Mouse (Mus musculus): ENCODE results near the gene Ttll6. TPM values are rescaled to one million over a fixed set of nuclear protein-coding genes. Genes with fewer than 3 reads are reported as not detected.

Ttll6 gene
- polyA plus RNA-seq, 1 experiment from 2014 or later: 0.12 TPM

DNA sequence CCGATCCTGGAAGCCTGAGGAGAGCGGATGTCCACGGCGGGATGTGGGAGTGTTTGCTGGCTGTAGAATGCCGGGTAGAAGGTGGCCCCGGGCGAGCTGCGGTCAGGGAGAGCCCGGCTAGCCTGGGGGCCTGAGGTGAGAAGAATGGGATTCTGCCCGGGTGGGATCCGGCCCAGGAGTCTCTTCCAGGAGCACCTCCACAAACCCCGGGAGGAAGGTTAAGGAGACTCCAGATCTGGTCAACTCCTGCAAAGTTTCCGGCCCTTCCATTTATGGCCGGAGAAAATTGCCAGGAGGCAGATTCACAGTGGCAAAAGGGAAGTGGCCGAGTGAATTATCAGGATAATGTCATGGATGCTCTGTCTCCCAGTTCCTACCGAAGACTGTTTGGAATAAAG, 70.2 kb downstream of the Ttll6 start:
- no peak overlapping the region for H3K27ac ChIP-seq (ENCODE audit: low read depth, low read length)
- no peak overlapping the region for H3K9ac ChIP-seq (ENCODE audit: low read depth, low read length)
- H3K27me3 ChIP-seq (ENCODE audit: control insufficient read depth, insufficient read depth, low read length): peaks cover 96% of the 10 kb centered on the region
- H3K4me3 ChIP-seq (ENCODE audit: low read depth, low read length): no peak overlapping the region
- no peak overlapping the region for H3K4me2 ChIP-seq (replicated peaks; ENCODE audit: low read depth, low read length)
- WGBS: 2% methylated on average over 16 of the region's 16 CpGs
- DNase-seq (ENCODE audit: low spot score) (peak; percentile 64), ATAC-seq (ENCODE audit: low FRiP score) (no peak)
- no peaks in the 10 kb centered on the region for H3K36me3 ChIP-seq (ENCODE audit: control insufficient read depth, insufficient read depth, low read length)
- no peaks in the 10 kb centered on the region for H3K9me3 ChIP-seq (ENCODE audit: control insufficient read depth, low read length)
- 0 out of 2 replicates have a peak, but pooled peaks cover 2% of the 10 kb centered on the region for H3K4me1 ChIP-seq (replicated peaks; ENCODE audit: control insufficient read depth, insufficient read depth, low read length)

DNA sequence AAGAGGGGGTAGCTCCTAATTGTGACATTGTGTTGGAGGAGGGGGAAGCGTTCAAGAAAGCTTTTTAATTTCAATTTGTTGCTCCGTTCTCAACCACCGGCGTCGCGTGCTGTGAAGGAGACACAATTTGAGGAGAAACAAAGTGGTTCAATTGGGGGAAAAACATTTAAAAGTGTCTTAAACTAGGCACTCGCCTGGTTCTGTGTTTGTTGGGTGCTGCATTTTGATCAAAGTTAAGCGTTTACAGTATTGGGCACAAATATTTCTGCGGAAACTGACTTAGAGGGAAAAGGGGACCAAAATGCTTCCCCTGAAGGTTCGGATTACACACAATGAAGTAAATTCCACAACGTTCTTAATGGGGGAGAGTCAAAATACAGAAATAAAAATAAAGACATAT, 70.8 kb downstream of the Ttll6 start:
- H3K9ac ChIP-seq (ENCODE audit: low read depth, low read length): no peak overlapping the region
- no peak for ATAC-seq (ENCODE audit: low FRiP score)
- DNase-seq (ENCODE audit: low spot score): peak; percentile 53
- no peaks in the 10 kb centered on the region for H3K36me3 ChIP-seq (ENCODE audit: control insufficient read depth, insufficient read depth, low read length)
- no peak overlapping the region for H3K4me2 ChIP-seq (replicated peaks; ENCODE audit: low read depth, low read length)
- no peak overlapping the region for H3K4me3 ChIP-seq (ENCODE audit: low read depth, low read length)
- H3K27me3 ChIP-seq (ENCODE audit: control insufficient read depth, insufficient read depth, low read length): peaks cover 93% of the 10 kb centered on the region
- no peaks in the 10 kb centered on the region for H3K9me3 ChIP-seq (ENCODE audit: control insufficient read depth, low read length)
- 0 out of 2 replicates have a peak, but pooled peaks cover 2% of the 10 kb centered on the region for H3K4me1 ChIP-seq (replicated peaks; ENCODE audit: control insufficient read depth, insufficient read depth, low read length)
- WGBS: under 1% methylated on average over 11 of the region's 11 CpGs
- no peak overlapping the region for H3K27ac ChIP-seq (ENCODE audit: low read depth, low read length)

DNA sequence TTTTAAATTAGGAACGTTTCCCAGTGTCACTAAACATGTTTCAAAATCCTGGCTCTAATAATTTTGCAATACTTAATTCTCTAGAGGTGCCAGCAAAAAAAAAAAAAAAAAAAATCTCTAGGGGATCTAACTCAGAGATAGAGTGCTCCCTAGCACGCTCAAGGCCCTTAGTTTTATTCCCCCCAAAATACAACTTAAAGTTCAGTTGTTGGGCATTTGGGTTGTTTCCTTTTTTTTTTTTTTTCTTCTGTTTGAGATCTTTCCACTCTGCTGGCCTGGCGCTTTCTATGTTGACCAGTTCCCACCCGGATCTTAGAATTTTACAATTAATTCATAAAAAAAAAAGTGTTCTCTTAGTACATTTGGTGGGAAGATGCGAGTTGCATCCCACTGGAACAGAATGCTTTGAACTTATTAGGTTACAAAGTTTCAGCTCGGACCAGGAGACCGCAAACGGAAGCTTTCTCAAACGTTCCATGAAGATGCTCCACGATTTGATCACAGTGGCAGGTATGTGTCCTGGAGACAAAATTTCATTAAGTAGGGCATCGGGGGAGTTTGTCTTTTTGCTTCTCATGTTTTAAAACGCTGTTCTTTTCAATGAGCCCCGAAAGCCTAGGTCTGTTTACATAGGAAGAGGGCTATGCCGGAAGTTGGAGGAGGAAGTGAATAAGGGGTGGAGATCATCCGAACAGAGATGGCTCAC, 72.0 kb downstream of the Ttll6 start:
- Histone ChIP-seq H3K27ac (ENCODE audit: low read depth, low read length) (no peak overlapping the region), H3K9ac (ENCODE audit: low read depth, low read length) (no peak overlapping the region), H3K36me3 (ENCODE audit: control insufficient read depth, insufficient read depth, low read length) (no peaks in the 10 kb centered on the region), H3K9me3 (ENCODE audit: control insufficient read depth, low read length) (no peaks in the 10 kb centered on the region), H3K27me3 (ENCODE audit: control insufficient read depth, insufficient read depth, low read length) (peaks cover 85% of the 10 kb centered on the region), H3K4me2 (replicated peaks; ENCODE audit: low read depth, low read length) (no peak overlapping the region), H3K4me1 (replicated peaks; ENCODE audit: control insufficient read depth, insufficient read depth, low read length) (no peaks in the 10 kb centered on the region), H3K4me3 (ENCODE audit: low read depth, low read length) (no peak overlapping the region)
- DNase-seq (ENCODE audit: low spot score): peak; percentile 35
- no peak for ATAC-seq (ENCODE audit: low FRiP score)
- 6% methylated on average over 15 of the region's 15 CpGs for WGBS

Other genes with a start within 250 kb of the Ttll6 start
- 0.11 TPM in 1 of 2 replicates, not detected in the other for gene B4galnt2, start 218.9 kb upstream of the Ttll6 start, polyA plus RNA-seq (2014; fragmentation: Nextera tagmentation; extraction: Ambion mirVana)
- gene Igf2bp1, start 127.8 kb upstream of the Ttll6 start, polyA plus RNA-seq (2014; fragmentation: Nextera tagmentation; extraction: Ambion mirVana): 80.6 and 83.9 TPM in 2 replicates
- gene Gip, start 109.2 kb upstream of the Ttll6 start, polyA plus RNA-seq (2014; fragmentation: Nextera tagmentation; extraction: Ambion mirVana): not detected in 2 replicates
- gene Snf8, start 98.9 kb upstream of the Ttll6 start, polyA plus RNA-seq (2014; fragmentation: Nextera tagmentation; extraction: Ambion mirVana): 47.3 and 48.8 TPM in 2 replicates
- 20.9 and 25.2 TPM in 2 replicates for gene Ube2z, start 68.4 kb upstream of the Ttll6 start, polyA plus RNA-seq (2014; fragmentation: Nextera tagmentation; extraction: Ambion mirVana)
- 474 and 485 TPM in 2 replicates for gene Atp5g1, start 58.1 kb upstream of the Ttll6 start, polyA plus RNA-seq (2014; fragmentation: Nextera tagmentation; extraction: Ambion mirVana)
- 0.17 TPM in 1 of 2 replicates, not detected in the other for gene Calcoco2, start 21.8 kb upstream of the Ttll6 start, polyA plus RNA-seq (2014; fragmentation: Nextera tagmentation; extraction: Ambion mirVana)
- not detected in 2 replicates for gene Hoxb13, start 60.5 kb downstream of the Ttll6 start, polyA plus RNA-seq (2014; fragmentation: Nextera tagmentation; extraction: Ambion mirVana)
- 0.80 and 3.2 TPM in 2 replicates for gene Hoxb9, start 137.7 kb downstream of the Ttll6 start, polyA plus RNA-seq (2014; fragmentation: Nextera tagmentation; extraction: Ambion mirVana)
- 3.1 and 7.0 TPM in 2 replicates for gene Hoxb8, start 148.1 kb downstream of the Ttll6 start, polyA plus RNA-seq (2014; fragmentation: Nextera tagmentation; extraction: Ambion mirVana)
- 4.0 and 11.2 TPM in 2 replicates for gene Hoxb7, start 152.8 kb downstream of the Ttll6 start, polyA plus RNA-seq (2014; fragmentation: Nextera tagmentation; extraction: Ambion mirVana)
- gene Hoxb6, start 158.7 kb downstream of the Ttll6 start, polyA plus RNA-seq (2014; fragmentation: Nextera tagmentation; extraction: Ambion mirVana): 15.9 and 38.5 TPM in 2 replicates
- 33.1 and 42.5 TPM in 2 replicates for gene Hoxb5, start 169.6 kb downstream of the Ttll6 start, polyA plus RNA-seq (2014; fragmentation: Nextera tagmentation; extraction: Ambion mirVana)
- 3.5 and 5.1 TPM in 2 replicates for gene Hoxb4, start 184.5 kb downstream of the Ttll6 start, polyA plus RNA-seq (2014; fragmentation: Nextera tagmentation; extraction: Ambion mirVana)
- gene Hoxb3, start 189.5 kb downstream of the Ttll6 start, polyA plus RNA-seq (2014; fragmentation: Nextera tagmentation; extraction: Ambion mirVana): 10.5 and 13.1 TPM in 2 replicates
- 64.9 and 67.5 TPM in 2 replicates for gene Hoxb2, start 216.7 kb downstream of the Ttll6 start, polyA plus RNA-seq (2014; fragmentation: Nextera tagmentation; extraction: Ambion mirVana)
- 7.3 and 8.2 TPM in 2 replicates for gene Hoxb1, start 232.0 kb downstream of the Ttll6 start, polyA plus RNA-seq (2014; fragmentation: Nextera tagmentation; extraction: Ambion mirVana)

Data from hindbrain, embryonic 11.5 days (tissue).